Mouse (Mus musculus): ENCODE results near the gene Clip3.
A peak's percentile ranks its signal among the peaks of the same experiment; 100 is the strongest.

Clip3 gene

DNA sequence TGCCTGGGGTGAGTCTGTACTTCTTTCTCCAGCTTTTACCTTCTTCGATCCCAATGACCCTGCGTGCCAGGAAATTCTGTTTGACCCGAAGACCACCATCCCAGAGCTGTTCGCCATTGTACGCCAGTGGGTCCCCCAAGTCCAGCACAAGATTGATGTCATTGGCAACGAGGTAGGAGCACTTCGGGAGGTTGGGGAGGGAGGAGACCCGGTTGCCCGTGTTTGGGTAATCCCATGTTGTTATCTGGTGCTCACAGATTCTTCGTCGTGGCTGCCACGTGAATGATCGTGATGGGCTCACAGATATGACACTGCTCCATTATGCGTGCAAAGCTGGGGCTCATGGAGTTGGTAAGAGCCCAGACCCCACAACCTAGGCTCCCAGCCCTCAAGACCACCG lies 5.3 kb downstream of the Clip3 start:
- no peak for DNase-seq

GRCm38 (mm10) chr7:30297266-30297665 lies 5.7 kb downstream of the Clip3 start:
- DNase-seq: no peak

- DNase-seq: no peak
Observed at GRCm38 (mm10) chr7:30300914-30301313, 9.4 kb downstream of the Clip3 start.

GRCm38 (mm10) chr7:30306083-30306779 lies 14.7 kb downstream of the Clip3 start:
- DNase-seq: no peak

- DNase-seq: peak; percentile 93
Observed at GRCm38 (mm10) chr7:30308076-30309005, 16.8 kb downstream of the Clip3 start, which contains the start of gene Alkbh6. Gene Alkbh6 (plus strand): TSS chr7:30308717.

- no peak for DNase-seq
Observed at GRCm38 (mm10) chr7:30309395-30310129, 18.0 kb downstream of the Clip3 start.

- DNase-seq: no peak
Observed at GRCm38 (mm10) chr7:30310136-30310535, 18.6 kb downstream of the Clip3 start.

DNA sequence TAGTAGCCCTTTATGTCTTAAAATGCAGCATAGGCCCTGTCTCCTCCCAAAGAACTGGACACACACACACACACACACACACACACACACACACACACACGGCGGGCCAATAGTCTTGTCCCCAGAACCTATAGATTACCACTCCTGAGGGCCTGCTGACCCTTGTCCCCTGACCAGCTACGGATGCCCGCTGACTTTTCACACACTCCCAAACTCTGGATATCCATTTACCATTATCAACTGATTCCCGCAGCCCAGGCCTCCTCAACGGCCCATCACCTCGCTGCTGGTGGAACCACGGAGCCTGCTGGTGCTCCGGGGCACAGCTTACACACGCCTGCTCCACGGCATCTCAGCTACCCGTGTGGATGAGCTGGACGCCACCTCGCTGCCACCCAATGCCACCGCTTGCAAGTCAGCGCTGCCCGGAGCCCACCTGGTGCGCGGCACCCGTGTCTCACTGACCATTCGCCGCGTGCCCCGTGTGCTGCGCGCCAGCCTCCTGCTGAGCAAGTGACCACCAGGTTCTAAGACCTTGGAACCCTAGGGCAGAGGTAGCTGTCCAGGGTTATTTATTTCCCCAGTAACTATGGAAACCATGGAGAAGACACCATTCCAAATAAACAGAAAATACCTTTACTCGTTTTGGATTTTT lies 22.3 kb downstream of the Clip3 start:
- DNase-seq: no peak

GRCm38 (mm10) chr7:30314721-30315155 lies 23.2 kb downstream of the Clip3 start, which contains the start of gene Syne4:
Gene Syne4 (plus strand): TSS chr7:30314807.
- no peak for DNase-seq

GRCm38 (mm10) chr7:30315559-30316529 lies 24.3 kb downstream of the Clip3 start:
- DNase-seq: no peak

GRCm38 (mm10) chr7:30318142-30318541 lies 26.6 kb downstream of the Clip3 start:
- no peak for DNase-seq

- no peak for DNase-seq
Observed at GRCm38 (mm10) chr7:30320946-30321345, 29.4 kb downstream of the Clip3 start.

DNA sequence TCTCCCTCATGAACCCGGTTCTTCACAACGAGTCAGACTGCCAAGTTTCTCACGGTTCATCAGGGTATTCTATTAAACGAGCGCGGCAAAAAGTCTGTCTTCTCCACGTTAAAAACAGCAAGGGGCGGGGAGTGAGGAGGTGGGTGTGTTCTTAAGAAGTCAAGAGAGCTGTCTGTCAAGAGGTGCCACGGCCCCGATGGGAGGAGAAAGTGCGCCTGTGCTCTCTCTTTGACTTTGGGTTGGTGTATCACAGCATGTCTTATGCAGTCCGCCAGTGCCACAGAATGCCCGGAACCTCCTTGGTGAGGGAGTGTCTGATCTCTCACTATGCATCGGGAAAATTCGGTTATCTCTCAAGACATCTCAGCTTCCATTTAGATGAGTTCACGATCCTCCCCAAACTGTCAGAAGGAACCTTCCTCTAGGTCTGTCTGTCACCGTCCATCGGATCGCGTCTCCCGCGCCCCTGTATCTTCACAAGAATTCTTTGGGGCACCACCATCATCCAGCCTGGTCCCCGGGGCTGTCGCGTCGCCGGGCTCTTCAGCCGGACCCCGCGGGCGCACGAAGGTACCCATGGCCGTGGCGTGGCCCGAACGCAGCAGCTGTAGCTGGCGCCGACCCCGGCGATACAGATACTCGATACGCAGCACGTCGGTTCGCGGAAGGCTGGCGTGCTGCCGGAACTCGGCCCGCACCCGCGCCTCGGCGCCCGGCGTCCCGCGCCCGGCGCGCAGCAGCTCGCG lies 30.2 kb downstream of the Clip3 start, which contains the start of gene E130208F15Rik:
Gene E130208F15Rik (plus strand): TSS at position 202 of the 746 bp plus-strand sequence.
- DNase-seq: peak; percentile 68

GRCm38 (mm10) chr7:30322285-30322667 lies 30.7 kb downstream of the Clip3 start:
- peak; percentile 97 for DNase-seq

DNA sequence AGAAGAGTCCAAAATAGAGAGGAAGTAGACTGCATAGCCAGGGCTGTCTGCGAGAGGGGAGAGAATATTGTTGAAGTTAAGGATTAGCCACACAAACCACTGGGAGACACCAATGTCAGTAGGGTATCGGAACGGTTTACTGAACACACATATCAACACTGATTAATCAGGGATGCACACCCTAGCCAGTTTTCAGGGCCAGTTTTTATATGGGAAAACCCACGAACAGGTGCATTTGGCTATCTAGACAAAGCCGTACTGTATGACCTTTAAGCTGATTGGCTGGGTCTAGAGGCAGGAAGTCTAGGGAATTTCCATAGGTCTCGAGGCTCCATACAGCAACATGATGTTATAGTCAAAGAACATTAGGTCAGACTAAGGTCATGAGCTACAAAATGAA lies 31.3 kb downstream of the Clip3 start:
- no peak for DNase-seq

GRCm38 (mm10) chr7:30323795-30324194 lies 32.3 kb downstream of the Clip3 start, which contains the start of gene Sdhaf1:
Gene Sdhaf1 (minus strand): TSS chr7:30323895.
- DNase-seq: no peak

DNA sequence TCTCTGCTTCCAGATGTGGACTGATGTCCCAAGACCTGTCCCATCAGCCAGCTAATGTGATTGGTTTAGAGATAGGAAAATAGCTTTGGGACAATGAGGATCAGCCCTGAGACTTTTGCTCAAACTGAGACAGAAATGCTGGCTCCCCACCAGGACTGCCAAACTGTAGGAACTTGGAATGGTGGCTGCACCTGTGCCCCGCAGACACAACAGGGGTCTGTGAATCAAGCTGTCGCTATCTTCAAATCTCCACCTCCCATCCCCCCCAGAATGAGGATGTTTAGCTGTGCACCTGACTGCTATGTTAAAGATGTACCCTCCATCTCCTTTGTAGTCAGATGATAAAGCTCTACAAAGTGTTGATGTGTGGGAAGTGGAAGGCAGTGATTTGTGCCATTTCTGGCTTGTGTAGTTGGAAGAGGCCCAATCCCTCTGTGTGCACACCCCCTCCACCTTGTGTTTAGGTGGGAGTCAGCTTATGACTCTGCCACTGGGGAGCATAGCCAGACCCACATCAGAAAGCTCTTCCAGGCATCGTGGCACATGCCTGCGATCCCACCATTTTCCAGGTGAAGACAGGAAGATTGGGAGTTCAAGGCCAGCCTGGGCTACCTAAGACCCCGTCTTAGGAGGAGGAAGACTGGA lies 32.9 kb downstream of the Clip3 start:
- no peak for DNase-seq

GRCm38 (mm10) chr7:30325364-30325763 lies 33.8 kb downstream of the Clip3 start:
- no peak for DNase-seq

DNA sequence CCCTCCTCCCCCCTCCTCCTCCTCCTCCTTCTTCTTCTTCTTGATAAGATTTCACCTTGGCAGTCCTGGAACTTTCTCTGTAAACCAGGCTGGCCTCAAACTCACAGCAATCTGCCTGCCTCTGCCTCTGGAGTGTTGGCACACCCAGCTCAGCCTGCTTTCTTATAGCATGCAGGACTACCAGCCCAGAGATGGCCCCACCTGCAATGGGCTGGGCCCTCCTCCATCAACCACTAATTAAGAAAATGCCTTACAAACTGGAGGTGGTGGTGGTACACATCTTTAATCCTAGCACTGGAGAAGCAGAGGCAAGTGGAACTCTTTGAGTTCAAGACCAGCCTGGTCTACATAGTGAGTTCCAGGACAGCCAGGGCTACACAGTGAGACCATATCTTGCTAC lies 34.9 kb downstream of the Clip3 start:
- DNase-seq: no peak

GRCm38 (mm10) chr7:30327140-30327539 lies 35.6 kb downstream of the Clip3 start:
- DNase-seq: peak; percentile 96

Measured in cerebellum, adult 11 months (tissue).